Mouse (Mus musculus): ENCODE measurements around the gene Ccl20. TPM values are rescaled to one million over a fixed set of nuclear protein-coding genes. Genes with fewer than 3 reads are reported as not detected.

The Ccl20 gene
- polyA plus RNA-seq, 1 experiment: not detected

- Histone ChIP-seq H3K4me3 (replicated peaks; ENCODE audit: control insufficient read depth, low read depth, low read length) (no peak overlapping the region), H3K27ac (ENCODE audit: control insufficient read depth, insufficient read depth, low read depth, low read length, poor library complexity) (no peak overlapping the region), H3K4me1 (ENCODE audit: control insufficient read depth, insufficient read depth, low read length) (no peaks in the 10 kb centered on the region)
- TF ChIP-seq CTCF (IDR thresholded peaks at IDR 0.05; ENCODE audit: control insufficient read depth, insufficient read depth, low read length) (no peak), POLR2A (IDR thresholded peaks at IDR 0.05; ENCODE audit: borderline replicate concordance, control insufficient read depth, low read depth, low read length) (no peak)
- 68% methylated on average over 3 of the region's 3 CpGs for WGBS
These were observed 33.7 kb downstream of the Ccl20 start for GRCm38 (mm10) chr1:83150227-83150626.

GRCm38 (mm10) chr1:83152961-83153360 lies 36.4 kb downstream of the Ccl20 start:
- Histone ChIP-seq H3K4me1 (ENCODE audit: control insufficient read depth, insufficient read depth, low read length) (no peaks in the 10 kb centered on the region), H3K4me3 (replicated peaks; ENCODE audit: control insufficient read depth, low read depth, low read length) (no peak overlapping the region), H3K27ac (ENCODE audit: control insufficient read depth, insufficient read depth, low read depth, low read length, poor library complexity) (no peak overlapping the region)
- TF ChIP-seq CTCF (IDR thresholded peaks at IDR 0.05; ENCODE audit: control insufficient read depth, insufficient read depth, low read length) (no peak), POLR2A (IDR thresholded peaks at IDR 0.05; ENCODE audit: borderline replicate concordance, control insufficient read depth, low read depth, low read length) (no peak)
- WGBS: 72% methylated on average over 3 of the region's 3 CpGs

- no peak overlapping the region for H3K4me3 ChIP-seq (replicated peaks; ENCODE audit: control insufficient read depth, low read depth, low read length)
- WGBS: 22% methylated on average over 1 of the region's 1 CpGs
- no peak overlapping the region for H3K27ac ChIP-seq (ENCODE audit: control insufficient read depth, insufficient read depth, low read depth, low read length, poor library complexity)
- TF ChIP-seq POLR2A (IDR thresholded peaks at IDR 0.05; ENCODE audit: borderline replicate concordance, control insufficient read depth, low read depth, low read length): no peak
- no peak for TF ChIP-seq CTCF (IDR thresholded peaks at IDR 0.05; ENCODE audit: control insufficient read depth, insufficient read depth, low read length)
- H3K4me1 ChIP-seq (ENCODE audit: control insufficient read depth, insufficient read depth, low read length): no peaks in the 10 kb centered on the region
These were observed 40.3 kb downstream of the Ccl20 start for GRCm38 (mm10) chr1:83156876-83157275.

- Histone ChIP-seq H3K4me1 (ENCODE audit: control insufficient read depth, insufficient read depth, low read length) (no peaks in the 10 kb centered on the region), H3K4me3 (replicated peaks; ENCODE audit: control insufficient read depth, low read depth, low read length) (no peak within 1 kb of the TSS), H3K27ac (ENCODE audit: control insufficient read depth, insufficient read depth, low read depth, low read length, poor library complexity) (no peak within 1 kb of the TSS)
- 2% methylated on average over 16 of the region's 16 CpGs for WGBS
- TF ChIP-seq CTCF (IDR thresholded peaks at IDR 0.05; ENCODE audit: control insufficient read depth, insufficient read depth, low read length) (no peak), POLR2A (IDR thresholded peaks at IDR 0.05; ENCODE audit: borderline replicate concordance, control insufficient read depth, low read depth, low read length) (no peak)
These were observed 43.0 kb downstream of the Ccl20 start, which contains the start of gene Daw1 for GRCm38 (mm10) chr1:83159603-83160002. TSS of gene Daw1 (plus strand) at chr1:83159752.

GRCm38 (mm10) chr1:83161658-83162057 lies 45.1 kb downstream of the Ccl20 start:
- 69% methylated on average over 3 of the region's 3 CpGs for WGBS
- no peak overlapping the region for H3K27ac ChIP-seq (ENCODE audit: control insufficient read depth, insufficient read depth, low read depth, low read length, poor library complexity)
- TF ChIP-seq CTCF (IDR thresholded peaks at IDR 0.05; ENCODE audit: control insufficient read depth, insufficient read depth, low read length): no peak
- no peak for TF ChIP-seq POLR2A (IDR thresholded peaks at IDR 0.05; ENCODE audit: borderline replicate concordance, control insufficient read depth, low read depth, low read length)
- H3K4me1 ChIP-seq (ENCODE audit: control insufficient read depth, insufficient read depth, low read length): no peaks in the 10 kb centered on the region
- H3K4me3 ChIP-seq (replicated peaks; ENCODE audit: control insufficient read depth, low read depth, low read length): no peak overlapping the region

- H3K4me3 ChIP-seq (replicated peaks; ENCODE audit: control insufficient read depth, low read depth, low read length): no peak overlapping the region
- no peak overlapping the region for H3K27ac ChIP-seq (ENCODE audit: control insufficient read depth, insufficient read depth, low read depth, low read length, poor library complexity)
- no peaks in the 10 kb centered on the region for H3K4me1 ChIP-seq (ENCODE audit: control insufficient read depth, insufficient read depth, low read length)
- TF ChIP-seq POLR2A (IDR thresholded peaks at IDR 0.05; ENCODE audit: borderline replicate concordance, control insufficient read depth, low read depth, low read length): no peak
- no peak for TF ChIP-seq CTCF (IDR thresholded peaks at IDR 0.05; ENCODE audit: control insufficient read depth, insufficient read depth, low read length)
- 77% methylated on average over 3 of the region's 3 CpGs for WGBS
These were observed 47.5 kb downstream of the Ccl20 start for GRCm38 (mm10) chr1:83164027-83164426.

Other genes with a start within 250 kb of the Ccl20 start
- not detected in 2 replicates for gene A030005L19Rik, start 203.4 kb upstream of the Ccl20 start, polyA plus RNA-seq (2011; ENCODE audit: insufficient read depth, insufficient read length, low replicate concordance, missing spikeins)
- not detected in 2 replicates for gene A030014E15Rik, start 191.8 kb upstream of the Ccl20 start, polyA plus RNA-seq (2011; ENCODE audit: insufficient read depth, insufficient read length, low replicate concordance, missing spikeins)
- not detected in 2 replicates for gene Gm6217, start 185.4 kb upstream of the Ccl20 start, polyA plus RNA-seq (2011; ENCODE audit: insufficient read depth, insufficient read length, low replicate concordance, missing spikeins)
- gene A030003K21Rik, start 173.4 kb upstream of the Ccl20 start, polyA plus RNA-seq (2011; ENCODE audit: insufficient read depth, insufficient read length, low replicate concordance, missing spikeins): not detected in 2 replicates
- not detected in 2 replicates for gene Gm7544, start 160.8 kb upstream of the Ccl20 start, polyA plus RNA-seq (2011; ENCODE audit: insufficient read depth, insufficient read length, low replicate concordance, missing spikeins)
- not detected in 2 replicates for gene Gm47955, start 156.5 kb upstream of the Ccl20 start, polyA plus RNA-seq (2011; ENCODE audit: insufficient read depth, insufficient read length, low replicate concordance, missing spikeins)
- gene Gm47959, start 116.2 kb upstream of the Ccl20 start, polyA plus RNA-seq (2011; ENCODE audit: insufficient read depth, insufficient read length, low replicate concordance, missing spikeins): not detected in 2 replicates
- gene Slc19a3, start 78.3 kb upstream of the Ccl20 start, polyA plus RNA-seq (2011; ENCODE audit: insufficient read depth, insufficient read length, low replicate concordance, missing spikeins): not detected in 2 replicates
- gene Krtap28-10, start 74.3 kb upstream of the Ccl20 start, polyA plus RNA-seq (2011; ENCODE audit: insufficient read depth, insufficient read length, low replicate concordance, missing spikeins): not detected in 2 replicates
- not detected in 2 replicates for gene Gm47969, start 71.8 kb upstream of the Ccl20 start, polyA plus RNA-seq (2011; ENCODE audit: insufficient read depth, insufficient read length, low replicate concordance, missing spikeins)
- gene A030005K14Rik, start 57.4 kb upstream of the Ccl20 start, polyA plus RNA-seq (2011; ENCODE audit: insufficient read depth, insufficient read length, low replicate concordance, missing spikeins): not detected in 2 replicates
- gene Krtap28-13, start 55.8 kb upstream of the Ccl20 start, polyA plus RNA-seq (2011; ENCODE audit: insufficient read depth, insufficient read length, low replicate concordance, missing spikeins): not detected in 2 replicates
- gene Daw1, start 43.0 kb downstream of the Ccl20 start, polyA plus RNA-seq (2011; ENCODE audit: insufficient read depth, insufficient read length, low replicate concordance, missing spikeins): not detected in 2 replicates

Measured in bone marrow, adult 2 months (tissue).